Mouse (Mus musculus) G1E (cell line): ENCODE results near the gene Cd302.

Experiments used
- CTCF ChIP-seq: IDR thresholded peaks from 2 replicates; pipeline ENCODE4 v1.5.1; 2012; ENCODE audit warnings: low read depth, low read length, inconsistent platforms, mixed read lengths
- GATA1 ChIP-seq: IDR thresholded peaks from 2 replicates; pipeline ENCODE4 v1.6.1; 2012; ENCODE audit warnings: borderline replicate concordance, low read length, inconsistent platforms, mixed read lengths
- POLR2AphosphoS5 ChIP-seq: IDR thresholded peaks from 2 replicates; pipeline ENCODE4 v1.6.1; 2012; ENCODE audit warnings: low read depth, low read length, inconsistent platforms; ENCODE audit not compliant: insufficient replicate concordance
- TAL1 ChIP-seq: conservative IDR thresholded peaks from 2 replicates; pipeline ENCODE4 v1.6.1; 2012; ENCODE audit warnings: low read depth, low read length, inconsistent platforms, mixed read lengths

GRCm38 (mm10) chr2:60209703-60210651 lies 74.3 kb downstream of the Cd302 start, which contains the start of the genes Baz2b and March7:
- TF ChIP-seq TAL1, result no peak
- no peak for TF ChIP-seq CTCF
- no peak for TF ChIP-seq POLR2AphosphoS5
- no peak for TF ChIP-seq GATA1
